Comparison of ENCODE assay signal across 16 mouse cellular contexts in genomic region chr2:26146337-26147042, GRCm38 (mm10). TPM values are rescaled to one million over a fixed set of nuclear protein-coding genes. Genes with fewer than 3 reads are reported as not detected.
DNase-seq lines count a peak whose midpoint lies in the region; ATAC-seq and TF ChIP-seq lines count a peak whose summit lies in the region.
"Had no signal": no experiment of that assay in that cellular context is flagged by ENCODE, and none has a peak within 500 bp of the region (broad histone marks: within the 10 kb centered on the region; RNA-seq: fewer than 3 reads in every experiment).

No protein-coding gene starts in this region.

- peak; percentile 34 for DNase-seq in midbrain, embryonic 14.5 days
- no peak for DNase-seq in midbrain, embryonic 10.5 days (ENCODE audit: low spot score)
- DNase-seq in cerebellum, postnatal 14 days, result peak; percentile 90 to 91
- no peak for DNase-seq in testis, postnatal 10 days (ENCODE audit: low spot score)
- DNase-seq: adrenal gland, adult 2 months; gastrocnemius, postnatal 10 days; spleen, adult 18-20 months had no signal

- peaks cover 6% of the 10 kb centered on the region; the same call in 1 of the 2 replicates for H3K4me1 ChIP-seq in intestine, embryonic 16.5 days (ENCODE audit: control insufficient read depth, insufficient read depth, low read length)
- H3K4me1 ChIP-seq in intestine, postnatal 0 days (replicated peaks; ENCODE audit: control insufficient read depth, insufficient read depth, low read length), result 0 out of 2 replicates have a peak, but pooled peaks cover 2% of the 10 kb centered on the region
- no peaks in the 10 kb centered on the region for H3K4me1 ChIP-seq in midbrain, embryonic 14.5 days (ENCODE audit: control insufficient read depth, insufficient read depth, low read length)
- peaks cover 8% of the 10 kb centered on the region for H3K4me1 ChIP-seq in midbrain, embryonic 10.5 days

- no peak overlapping the region for H3K4me3 ChIP-seq in intestine, embryonic 16.5 days (ENCODE audit: low read length)
- H3K4me3 ChIP-seq in intestine, postnatal 0 days (ENCODE audit: low read depth, low read length), result no peak overlapping the region
- H3K4me3 ChIP-seq in midbrain, embryonic 14.5 days (replicated peaks; ENCODE audit: low read depth, low read length), result no peak overlapping the region
- H3K4me3 ChIP-seq in midbrain, embryonic 10.5 days, result no peak overlapping the region
- H3K4me3 ChIP-seq: heart, embryonic 15.5 days; left cerebral cortex, adult 2 months; limb, embryonic 15.5 days had no signal

- H3K27ac ChIP-seq in intestine, embryonic 16.5 days (ENCODE audit: low read length), result no peak overlapping the region
- H3K27ac ChIP-seq in intestine, postnatal 0 days (ENCODE audit: low read depth, low read length), result no peak overlapping the region
- H3K27ac ChIP-seq in midbrain, embryonic 14.5 days (replicated peaks; ENCODE audit: low read depth, low read length), result no peak overlapping the region
- no peak overlapping the region for H3K27ac ChIP-seq in midbrain, embryonic 10.5 days (replicated peaks)
- H3K27ac ChIP-seq: heart, embryonic 15.5 days; left cerebral cortex, adult 2 months; limb, embryonic 15.5 days; macrophage had no signal

- no peak overlapping the region for H3K4me2 ChIP-seq in intestine, embryonic 16.5 days (ENCODE audit: low read depth, low read length)
- H3K4me2 ChIP-seq in intestine, postnatal 0 days (replicated peaks; ENCODE audit: low read depth), result no peak overlapping the region
- no peak overlapping the region for H3K4me2 ChIP-seq in midbrain, embryonic 14.5 days (ENCODE audit: low read length)
- H3K4me2 ChIP-seq: heart, embryonic 15.5 days; limb, embryonic 15.5 days had no signal

- no peaks in the 10 kb centered on the region for H3K9me3 ChIP-seq in intestine, embryonic 16.5 days (ENCODE audit: control insufficient read depth, low read length)
- H3K9me3 ChIP-seq in intestine, postnatal 0 days (ENCODE audit: control insufficient read depth), result no peaks in the 10 kb centered on the region
- no peaks in the 10 kb centered on the region for H3K9me3 ChIP-seq in midbrain, embryonic 14.5 days (ENCODE audit: control insufficient read depth, low read length)
- H3K9me3 ChIP-seq in midbrain, embryonic 10.5 days (replicated peaks), result no peaks in the 10 kb centered on the region
- H3K9me3 ChIP-seq: heart, embryonic 15.5 days; limb, embryonic 15.5 days had no signal

- no peak overlapping the region for H3K9ac ChIP-seq in intestine, embryonic 16.5 days (ENCODE audit: low read depth, low read length)
- no peak overlapping the region for H3K9ac ChIP-seq in intestine, postnatal 0 days (ENCODE audit: low read depth, low read length)
- no peak overlapping the region for H3K9ac ChIP-seq in midbrain, embryonic 14.5 days (replicated peaks; ENCODE audit: low read length)
- H3K9ac ChIP-seq: heart, embryonic 15.5 days; limb, embryonic 15.5 days had no signal

- ATAC-seq in intestine, embryonic 16.5 days, result 0 out of 2 replicates have a peak, but pooled peaks have one; percentile 12
- ATAC-seq in intestine, postnatal 0 days, result no peak
- ATAC-seq in midbrain, embryonic 14.5 days (ENCODE audit: low FRiP score, low TSS enrichment), result no peak; the same call in 1 of the 2 replicates
- peak; percentile 74 for ATAC-seq in cerebellum, adult (ENCODE audit: insufficient number of reproducible peaks, low FRiP score, low TSS enrichment)
- no peak for ATAC-seq in megakaryocyte, adult 5-6 weeks (ENCODE audit: poor library complexity, severe bottlenecking)
- ATAC-seq: inflammation-experienced regulatory T-cells, adult 6 months had no signal

- WGBS in intestine, embryonic 16.5 days, result 50% methylated on average over 7 of the region's 7 CpGs
- 59% methylated on average over 7 of the region's 7 CpGs for WGBS in intestine, postnatal 0 days
- 59% methylated on average over 7 of the region's 7 CpGs for WGBS in midbrain, embryonic 14.5 days
- 79% methylated on average over 7 of the region's 7 CpGs for WGBS in midbrain, embryonic 10.5 days

- no peaks in the 10 kb centered on the region for H3K27me3 ChIP-seq in intestine, embryonic 16.5 days (replicated peaks; ENCODE audit: control insufficient read depth, insufficient read depth, low read length)
- no peaks in the 10 kb centered on the region for H3K27me3 ChIP-seq in intestine, postnatal 0 days (replicated peaks; ENCODE audit: control insufficient read depth, insufficient read depth, low read length)
- H3K27me3 ChIP-seq in midbrain, embryonic 14.5 days (ENCODE audit: control insufficient read depth, insufficient read depth, low read length), result no peaks in the 10 kb centered on the region
- H3K27me3 ChIP-seq in midbrain, embryonic 10.5 days (ENCODE audit: low read depth, poor library complexity, severe bottlenecking), result no peaks in the 10 kb centered on the region
- H3K27me3 ChIP-seq: heart, embryonic 15.5 days; limb, embryonic 15.5 days had no signal

- TF ChIP-seq CTCF in intestine, postnatal 0 days (IDR thresholded peaks at IDR 0.05; ENCODE audit: low read depth), result no peak

- H3K36me3 ChIP-seq in intestine, embryonic 16.5 days (ENCODE audit: control insufficient read depth, insufficient read depth, low read length), result no peaks in the 10 kb centered on the region
- no peaks in the 10 kb centered on the region for H3K36me3 ChIP-seq in intestine, postnatal 0 days (ENCODE audit: control insufficient read depth, insufficient read depth)
- no peaks in the 10 kb centered on the region for H3K36me3 ChIP-seq in midbrain, embryonic 14.5 days (ENCODE audit: control insufficient read depth, insufficient read depth, low read length)
- H3K36me3 ChIP-seq in midbrain, embryonic 10.5 days, result no peaks in the 10 kb centered on the region
- H3K36me3 ChIP-seq: heart, embryonic 15.5 days; limb, embryonic 15.5 days had no signal

RNA-seq across cellular contexts. Expression of gene Nacc2, which starts 23.5 kb away (rescaled TPM):
- 18.6 and 20.4 TPM in 2 replicates for polyA plus RNA-seq in intestine, embryonic 16.5 days (2015; fragmentation: Nextera tagmentation; extraction: Ambion mirVana)
- polyA plus RNA-seq in intestine, postnatal 0 days (2015; fragmentation: Nextera tagmentation; extraction: Ambion mirVana), result 14.1 and 14.2 TPM in 2 replicates
- polyA plus RNA-seq in midbrain, embryonic 14.5 days (2014; fragmentation: Nextera tagmentation; extraction: Ambion mirVana), result 8.2 and 10.3 TPM in 2 replicates
- polyA plus RNA-seq in midbrain, embryonic 10.5 days (2016; fragmentation: Nextera tagmentation; extraction: Ambion mirVana), result 4.3 and 5.6 TPM in 2 replicates
- 2.1 and 3.0 TPM in 2 replicates for total RNA-seq in megakaryocyte, adult 5-6 weeks (2015)
- 1.7 and 3.6 TPM in 2 replicates for total RNA-seq in megakaryocyte, adult 5-6 weeks (2017)

Comparison
In these comparisons a context has a peak if more than half of its experiments do, and no peak if none do; other contexts are left out.
1. ATAC-seq: peak in intestine, embryonic 16.5 days (single experiment) and cerebellum, adult (single experiment); none in intestine, postnatal 0 days (single experiment), midbrain, embryonic 14.5 days (single experiment) and megakaryocyte, adult 5-6 weeks (single experiment).
2. DNase-seq: peak in midbrain, embryonic 14.5 days (single experiment) and cerebellum, postnatal 14 days (2 of 2); none in midbrain, embryonic 10.5 days (single experiment) and testis, postnatal 10 days (single experiment).